Mouse (Mus musculus) lung, postnatal 25 days (tissue): Measurements from ENCODE around the gene Sema4g.

ENCODE experiments used
- DNase-seq: peaks from one replicate; pipeline ENCODE4 v3.0.0; 2022; ENCODE audit warnings: low spot score

Gene Sema4g

GRCm38 (mm10) chr19:45048644-45049365 lies 59.9 kb downstream of the Sema4g start:
- no peak for DNase-seq

DNA sequence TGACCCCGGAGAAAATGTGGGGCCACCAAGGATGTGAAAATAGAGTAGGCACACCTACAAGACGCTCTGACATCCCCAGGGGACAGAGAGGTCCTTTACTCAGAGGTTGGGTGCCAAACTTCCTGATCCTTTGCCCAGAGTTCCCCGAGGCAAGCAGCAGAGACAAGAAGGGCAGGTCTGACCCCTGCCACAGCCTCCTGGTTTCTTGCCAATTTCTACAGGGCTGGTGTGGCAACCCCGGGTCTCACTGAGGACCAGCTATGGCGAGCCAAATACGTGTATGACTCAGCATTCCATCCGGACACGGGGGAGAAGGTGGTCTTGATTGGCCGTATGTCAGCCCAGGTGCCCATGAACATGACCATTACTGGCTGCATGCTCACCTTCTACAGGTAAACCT lies 60.6 kb downstream of the Sema4g start:
- DNase-seq = no peak
